Mouse (Mus musculus) liver, postnatal 0 days (tissue): Measurements from ENCODE around the gene Galp. TPM values are rescaled to one million over a fixed set of nuclear protein-coding genes. Genes with fewer than 3 reads are reported as not detected.
"Not testable (repeated sequence)": the region's sequence is repeated elsewhere in the genome, so short reads cannot be mapped to it uniquely, and the experiment has no call there.

Source experiments
- ATAC-seq: fragments of 200-750 bp; cut with Nextera tagmentation; 2 replicates; pipeline ENCODE4 v1.8.0; 2017; ENCODE audit warnings: mild to moderate bottlenecking, moderate library complexity
- DNase-seq: peaks from one replicate; pipeline ENCODE4 v3.0.0-alpha.2; 2016
- H3K27ac ChIP-seq: fragments of 300-500 bp; sonication (generic); 2 replicates; pipeline ENCODE4 v1.5.1; 2014; ENCODE audit warnings: antibody characterized with exemption, moderate library complexity, mild to moderate bottlenecking, low read depth
- H3K27me3 ChIP-seq: fragments of 300-500 bp; sonication (generic); 2 replicates; pipeline ENCODE4 v1.6.1; 2014; ENCODE audit warnings: low read length, control low read depth, mixed read lengths; ENCODE audit not compliant: insufficient read depth
- H3K36me3 ChIP-seq: fragments of 300-500 bp; sonication (generic); replicated peaks from 2 replicates; pipeline ENCODE4 v1.6.1; 2014; ENCODE audit warnings: mild to moderate bottlenecking, control low read depth, low read length, moderate library complexity, mixed read lengths; ENCODE audit not compliant: insufficient read depth
- H3K4me1 ChIP-seq: fragments of 300-500 bp; sonication (generic); 2 replicates; pipeline ENCODE4 v1.6.1; 2014; ENCODE audit warnings: antibody characterized with exemption, mild to moderate bottlenecking, control low read depth; ENCODE audit not compliant: insufficient read depth
- H3K4me2 ChIP-seq: fragments of 300-500 bp; sonication (generic); 2 replicates; pipeline ENCODE4 v1.6.1; 2014; ENCODE audit warnings: low read depth, mild to moderate bottlenecking, low read length, moderate library complexity, mixed read lengths
- H3K4me3 ChIP-seq: fragments of 300-500 bp; sonication (generic); 2 replicates; pipeline ENCODE4 v1.5.1; 2014; ENCODE audit warnings: low read depth, low read length
- H3K9ac ChIP-seq: fragments of 300-500 bp; sonication (generic); replicated peaks from 2 replicates; pipeline ENCODE4 v1.6.1; 2014; ENCODE audit warnings: mild to moderate bottlenecking, moderate library complexity
- H3K9me3 ChIP-seq: fragments of 300-500 bp; sonication (generic); 2 replicates; pipeline ENCODE4 v1.6.1; 2016; ENCODE audit warnings: mild to moderate bottlenecking, control low read depth, low read length, mixed read lengths
- CTCF ChIP-seq: sonication (generic); IDR thresholded peaks from 2 replicates; pipeline ENCODE4 v1.5.1; 2016; ENCODE audit warnings: antibody characterized with exemption, low read depth
- EP300 ChIP-seq: IDR thresholded peaks from 2 replicates; pipeline ENCODE4 v1.6.1; 2016; ENCODE audit warnings: antibody characterized with exemption, low read depth, mild to moderate bottlenecking
- WGBS: fragments of 180-500 bp; shearing (Covaris S2); extraction: QIAGEN DNeasy Blood & Tissue Kit; methylation state at CpG from one replicate; pipeline ENCODE4 v1.1.7; 2014; ENCODE audit not compliant: insufficient replicate concordance; 5-methylcytosine and 5-hydroxymethylcytosine counted together
- polyA plus RNA-seq: library from polyadenylated mRNA; unstranded; fragments of >200 nt; fragmentation: Nextera tagmentation; extraction: Ambion mirVana; gene quantifications from 2 replicates; pipeline ENCODE4 v1.2.1, GENCODE M21; 2015

The Galp gene
- polyA plus RNA-seq, 1 experiment from 2014 or later, result not detected

DNA sequence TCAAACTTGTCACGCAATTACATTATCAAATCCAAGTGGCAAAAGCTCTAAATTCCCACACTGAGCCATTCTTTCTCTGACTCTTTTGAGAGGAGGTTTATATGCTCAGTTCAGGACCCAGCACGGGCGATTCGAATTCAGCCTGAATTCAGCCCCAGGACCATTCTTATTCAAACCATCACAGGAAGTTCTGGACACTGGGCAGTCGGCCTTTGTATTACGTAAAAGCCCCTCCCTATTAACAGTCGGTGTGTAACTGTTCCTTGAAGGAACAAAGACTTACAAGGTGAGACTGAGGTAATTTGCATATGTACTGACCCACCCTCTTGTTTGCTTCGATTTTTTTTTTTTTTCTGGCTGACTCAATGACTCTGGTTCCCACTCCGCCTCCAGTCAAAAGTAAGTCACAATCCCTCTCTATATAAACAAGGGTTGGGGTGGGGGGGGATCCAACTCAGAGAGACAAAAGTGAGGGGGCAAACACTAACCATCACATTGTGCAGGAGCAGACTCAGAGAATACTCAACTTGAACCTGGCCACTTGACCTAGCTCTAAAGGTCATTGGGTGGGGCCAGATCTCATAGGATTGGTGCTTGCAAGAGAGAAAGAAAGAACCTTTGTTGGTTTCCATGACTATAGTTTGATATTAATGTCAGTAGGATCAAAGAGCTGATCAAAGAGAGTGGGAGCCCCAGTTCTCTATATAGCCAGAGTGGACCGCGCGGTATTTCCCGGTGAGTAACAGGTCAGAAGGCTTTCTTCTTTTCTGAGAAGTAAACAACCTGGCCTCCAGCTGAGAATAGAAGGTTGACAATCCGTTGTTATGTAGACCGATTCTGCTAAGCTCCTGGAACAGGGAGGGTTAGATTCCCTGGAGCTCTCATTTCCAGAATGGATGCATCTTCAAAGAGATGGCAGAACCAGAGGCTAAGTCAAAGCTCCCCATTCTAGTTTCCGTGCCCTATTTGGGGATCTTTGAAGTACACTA lies 61.6 kb downstream of the Galp start:
- H3K4me1 ChIP-seq, result no peaks in the 10 kb centered on the region
- no peaks in the 10 kb centered on the region for H3K9me3 ChIP-seq
- no peak overlapping the region for H3K27ac ChIP-seq
- H3K27me3 ChIP-seq, result no peaks in the 10 kb centered on the region
- no peaks in the 10 kb centered on the region for H3K36me3 ChIP-seq
- H3K4me2 ChIP-seq, result no peak overlapping the region
- DNase-seq, result no peak
- H3K9ac ChIP-seq, result no peak overlapping the region
- no peak for ATAC-seq
- WGBS, result 43% methylated on average over 16 of the region's 16 CpGs
- H3K4me3 ChIP-seq, result no peak overlapping the region
- TF ChIP-seq EP300 (no peak), CTCF (no peak)

DNA sequence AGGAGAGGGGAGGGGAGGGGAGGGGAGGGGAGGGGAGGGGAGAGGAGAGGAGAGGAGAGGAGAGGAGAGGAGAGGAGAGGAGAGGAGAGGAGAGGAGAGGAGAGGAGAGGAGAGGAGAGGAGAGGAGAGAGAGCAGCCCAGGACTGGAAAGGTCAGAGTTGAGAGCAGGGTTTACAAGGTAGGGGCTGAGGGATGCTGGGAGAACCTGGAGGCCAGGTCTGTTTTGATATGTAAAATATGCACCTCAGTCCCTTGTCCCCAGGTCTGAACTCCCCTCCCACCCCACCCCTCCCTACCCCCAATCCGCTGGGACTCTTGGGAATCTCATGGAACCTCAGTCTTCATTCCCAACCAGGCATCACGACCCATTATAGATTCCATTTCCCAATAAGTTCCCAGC lies 63.1 kb downstream of the Galp start:
- WGBS, result 51% methylated on average over 2 of the region's 2 CpGs
- H3K4me2 ChIP-seq, DNase-seq, H3K9ac ChIP-seq, ATAC-seq, H3K27me3 ChIP-seq, H3K4me1 ChIP-seq, H3K9me3 ChIP-seq, H3K4me3 ChIP-seq, H3K27ac ChIP-seq, H3K36me3 ChIP-seq: not testable (repeated sequence)

- H3K4me2 ChIP-seq, result no peak overlapping the region
- no peak overlapping the region for H3K4me3 ChIP-seq
- no peaks in the 10 kb centered on the region for H3K9me3 ChIP-seq
- H3K4me1 ChIP-seq, result no peaks in the 10 kb centered on the region
- no peaks in the 10 kb centered on the region for H3K27me3 ChIP-seq
- WGBS, result 73% methylated on average over 3 of the region's 3 CpGs
- TF ChIP-seq CTCF (0 out of 2 replicates have a peak, but pooled peaks have one; percentile 18), EP300 (no peak)
- no peaks in the 10 kb centered on the region for H3K36me3 ChIP-seq
- DNase-seq (no peak), ATAC-seq (no peak)
- H3K9ac ChIP-seq, result no peak overlapping the region
- H3K27ac ChIP-seq, result no peak overlapping the region
Observed at GRCm38 (mm10) chr7:6262120-6262519, 65.2 kb downstream of the Galp start.

- Histone ChIP-seq H3K9me3 (no peaks in the 10 kb centered on the region), H3K27ac (no peak overlapping the region), H3K9ac (no peak overlapping the region), H3K36me3 (no peaks in the 10 kb centered on the region), H3K27me3 (no peaks in the 10 kb centered on the region), H3K4me3 (no peak overlapping the region), H3K4me1 (no peaks in the 10 kb centered on the region), H3K4me2 (no peak overlapping the region)
- DNase-seq (no peak), ATAC-seq (no peak)
- WGBS, result 74% methylated on average over 4 of the region's 4 CpGs
- TF ChIP-seq EP300 (no peak), CTCF (no peak)
Observed at GRCm38 (mm10) chr7:6262984-6263383, 66.1 kb downstream of the Galp start.

DNA sequence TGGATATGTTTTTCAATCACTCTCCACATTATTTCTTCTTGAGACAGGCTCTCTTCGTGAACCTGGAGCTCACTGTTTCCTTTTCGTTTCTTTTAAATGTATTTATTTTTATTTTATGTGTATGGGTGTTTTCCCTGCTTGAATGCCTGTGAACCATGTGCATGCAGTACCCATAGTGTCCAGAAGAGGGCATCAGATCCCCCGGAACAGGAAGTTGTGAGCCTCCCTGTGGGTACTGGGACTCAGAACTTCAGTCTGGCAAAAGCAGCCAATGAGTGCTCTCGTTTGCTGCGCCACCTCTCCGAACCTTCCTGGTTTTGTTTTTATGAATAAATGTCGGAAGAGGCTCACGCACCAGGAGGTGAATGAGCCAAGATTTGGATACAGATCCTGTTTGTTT lies 68.8 kb downstream of the Galp start:
- no peak for ATAC-seq
- H3K4me3 ChIP-seq, result no peak overlapping the region
- WGBS, result 56% methylated on average over 8 of the region's 8 CpGs
- H3K27me3 ChIP-seq, result no peaks in the 10 kb centered on the region
- H3K27ac ChIP-seq, result no peak overlapping the region
- peak; percentile 67 for DNase-seq
- no peaks in the 10 kb centered on the region for H3K9me3 ChIP-seq
- H3K4me1 ChIP-seq, result no peaks in the 10 kb centered on the region
- TF ChIP-seq CTCF (peak; percentile 83), EP300 (no peak)
- H3K4me2 ChIP-seq, result no peak overlapping the region
- no peak overlapping the region for H3K9ac ChIP-seq
- no peaks in the 10 kb centered on the region for H3K36me3 ChIP-seq

Other genes with a start within 250 kb of the Galp start
- gene Vmn1r65, start 186.1 kb upstream of the Galp start, polyA plus RNA-seq, result not detected in 2 replicates
- gene Nlrp4c, start 151.9 kb upstream of the Galp start, polyA plus RNA-seq, result not detected in 2 replicates
- 38.1 and 39.5 TPM in 2 replicates for gene Zfp787, start 41.1 kb upstream of the Galp start, polyA plus RNA-seq
- gene Zfp444, start 24.9 kb upstream of the Galp start, polyA plus RNA-seq, result 26.0 and 27.3 TPM in 2 replicates
- not detected in 2 replicates for gene Zscan5b, start 25.2 kb downstream of the Galp start, polyA plus RNA-seq
- gene Epp13, start 55.6 kb downstream of the Galp start, polyA plus RNA-seq, result not detected in 2 replicates
- gene Zfp667, start 89.5 kb downstream of the Galp start, polyA plus RNA-seq, result 1.1 and 1.4 TPM in 2 replicates
- 0.36 and 0.41 TPM in 2 replicates for gene Zfp583, start 134.2 kb downstream of the Galp start, polyA plus RNA-seq
- gene Gm3854, start 146.7 kb downstream of the Galp start, polyA plus RNA-seq, result 0.06 TPM in 1 of 2 replicates, not detected in the other
- 0.25 and 0.46 TPM in 2 replicates for gene Zfp78, start 166.2 kb downstream of the Galp start, polyA plus RNA-seq
- gene Zfp28, start 186.2 kb downstream of the Galp start, polyA plus RNA-seq, result 0.75 and 0.86 TPM in 2 replicates
- gene Smim17, start 201.6 kb downstream of the Galp start, polyA plus RNA-seq, result not detected in 2 replicates
- gene Gm20715, start 213.2 kb downstream of the Galp start, polyA plus RNA-seq, result not detected in 2 replicates
- gene Olfr1344, start 241.6 kb downstream of the Galp start, polyA plus RNA-seq, result not detected in 2 replicates